Mouse (Mus musculus): Measurements from ENCODE around the gene Glis3. TPM values are rescaled to one million over a fixed set of nuclear protein-coding genes. Genes with fewer than 3 reads are reported as not detected.

The Glis3 gene
- polyA plus RNA-seq, 1 experiment from 2014 or later, result 2.9 TPM

DNA sequence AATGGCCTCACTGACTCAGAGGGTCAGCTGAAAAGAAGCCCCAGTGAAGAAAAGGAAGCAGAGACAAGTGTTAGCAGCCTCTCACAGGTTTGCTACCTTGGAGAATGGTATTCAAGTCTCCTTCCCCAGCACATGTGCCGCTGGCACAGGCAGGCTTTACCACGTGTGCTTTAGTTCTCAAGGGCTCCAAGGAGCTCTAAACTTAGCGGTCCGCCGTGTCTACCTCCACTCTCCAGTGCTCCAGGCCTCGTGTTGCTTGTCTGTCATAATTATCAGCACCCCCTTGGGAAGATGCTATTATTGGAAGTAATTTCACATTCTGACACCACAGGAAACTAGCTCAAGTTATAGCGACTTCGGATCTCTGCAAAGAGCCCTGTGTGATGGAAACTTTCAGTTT, 344.0 kb downstream of the Glis3 start:
- no peak overlapping the region for H3K4me2 ChIP-seq
- H3K27ac ChIP-seq, result no peak overlapping the region
- no peaks in the 10 kb centered on the region for H3K9me3 ChIP-seq
- 74% methylated on average over 8 of the region's 8 CpGs for WGBS
- H3K27me3 ChIP-seq (replicated peaks), result no peaks in the 10 kb centered on the region
- ATAC-seq (ENCODE audit: insufficient read depth, low FRiP score, low read depth), result no peak
- H3K9ac ChIP-seq, result no peak overlapping the region
- no peaks in the 10 kb centered on the region for H3K4me1 ChIP-seq
- H3K36me3 ChIP-seq, result no peaks in the 10 kb centered on the region
- H3K4me3 ChIP-seq (replicated peaks), result no peak overlapping the region

- Histone ChIP-seq H3K27ac (no peak overlapping the region), H3K36me3 (no peaks in the 10 kb centered on the region), H3K4me2 (no peak overlapping the region), H3K27me3 (replicated peaks) (no peaks in the 10 kb centered on the region), H3K9me3 (no peaks in the 10 kb centered on the region), H3K4me3 (replicated peaks) (no peak overlapping the region), H3K9ac (no peak overlapping the region), H3K4me1 (no peaks in the 10 kb centered on the region)
- WGBS, result 57% methylated on average over 11 of the region's 11 CpGs
- no peak for ATAC-seq (ENCODE audit: insufficient read depth, low FRiP score, low read depth)
Measured at GRCm38 (mm10) chr19:28333007-28333766, 346.7 kb downstream of the Glis3 start.

DNA sequence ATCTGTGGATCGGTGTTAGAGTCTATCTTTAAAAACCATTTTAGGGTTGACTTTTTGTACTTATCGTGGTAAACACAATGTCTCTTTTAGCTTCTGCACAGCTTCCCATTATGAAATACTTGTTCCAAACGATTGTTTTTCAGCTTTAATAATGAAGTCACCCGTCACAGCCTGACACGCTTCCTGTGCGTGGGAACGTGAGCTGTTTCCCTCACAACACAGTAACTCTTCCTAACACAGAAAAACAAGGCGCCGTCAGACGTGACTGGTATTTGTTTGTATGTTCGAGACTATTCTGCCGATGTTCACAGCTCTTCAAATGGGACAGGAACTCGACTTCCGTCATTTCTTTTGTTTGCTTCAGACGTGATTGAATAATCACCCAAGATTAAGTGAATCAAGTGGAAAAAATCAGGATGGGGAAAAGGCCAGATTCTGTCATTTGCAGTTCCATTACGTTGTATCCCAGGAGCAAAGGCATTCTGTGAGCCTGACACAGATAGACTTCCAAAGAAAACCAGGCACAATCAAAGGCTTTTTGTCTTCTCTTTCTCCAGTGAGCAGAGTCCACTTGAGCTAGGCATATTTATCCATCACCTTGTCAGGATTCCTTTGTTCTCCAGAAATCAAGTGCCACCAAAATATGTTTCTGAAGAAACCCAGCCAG, 351.3 kb downstream of the Glis3 start:
- no peaks in the 10 kb centered on the region for H3K36me3 ChIP-seq
- 50% methylated on average over 16 of the region's 16 CpGs for WGBS
- no peak overlapping the region for H3K4me2 ChIP-seq
- no peak overlapping the region for H3K9ac ChIP-seq
- no peak for ATAC-seq (ENCODE audit: insufficient read depth, low FRiP score, low read depth)
- no peaks in the 10 kb centered on the region for H3K9me3 ChIP-seq
- H3K27ac ChIP-seq, result no peak overlapping the region
- H3K4me1 ChIP-seq, result no peaks in the 10 kb centered on the region
- H3K4me3 ChIP-seq (replicated peaks), result no peak overlapping the region
- H3K27me3 ChIP-seq (replicated peaks), result no peaks in the 10 kb centered on the region

GRCm38 (mm10) chr19:28327536-28327935, 352.3 kb downstream of the Glis3 start:
- no peaks in the 10 kb centered on the region for H3K9me3 ChIP-seq
- no peak overlapping the region for H3K4me3 ChIP-seq (replicated peaks)
- WGBS, result 91% methylated on average over 5 of the region's 5 CpGs
- no peak overlapping the region for H3K9ac ChIP-seq
- ATAC-seq (ENCODE audit: insufficient read depth, low FRiP score, low read depth), result no peak
- no peaks in the 10 kb centered on the region for H3K4me1 ChIP-seq
- no peak overlapping the region for H3K27ac ChIP-seq
- no peaks in the 10 kb centered on the region for H3K36me3 ChIP-seq
- H3K4me2 ChIP-seq, result no peak overlapping the region
- no peaks in the 10 kb centered on the region for H3K27me3 ChIP-seq (replicated peaks)

DNA sequence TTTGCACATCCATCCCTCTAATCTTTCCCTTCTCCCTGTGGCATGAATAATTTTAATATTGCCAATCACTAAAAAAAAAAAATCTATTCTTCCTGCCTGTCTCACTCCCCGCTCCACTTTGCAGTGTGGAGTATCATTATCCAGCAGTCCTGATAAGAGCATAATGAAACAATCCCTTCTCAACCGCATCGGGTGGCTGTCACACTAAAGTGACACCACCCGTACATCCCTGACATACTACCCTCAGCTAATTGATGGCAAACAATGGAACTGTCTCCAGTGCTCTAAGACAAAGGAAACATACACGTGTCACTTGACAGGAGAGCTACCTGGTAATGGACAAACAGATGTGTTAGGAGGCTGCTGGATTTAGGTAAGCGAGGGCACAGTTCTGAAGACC, 373.8 kb downstream of the Glis3 start:
- H3K4me3 ChIP-seq (replicated peaks), result no peak overlapping the region
- no peaks in the 10 kb centered on the region for H3K4me1 ChIP-seq
- no peak overlapping the region for H3K27ac ChIP-seq
- no peak for ATAC-seq (ENCODE audit: insufficient read depth, low FRiP score, low read depth)
- H3K27me3 ChIP-seq (replicated peaks), result no peaks in the 10 kb centered on the region
- WGBS, result 59% methylated on average over 6 of the region's 6 CpGs
- H3K36me3 ChIP-seq, result no peaks in the 10 kb centered on the region
- no peak overlapping the region for H3K9ac ChIP-seq
- H3K9me3 ChIP-seq, result no peaks in the 10 kb centered on the region
- H3K4me2 ChIP-seq, result no peak overlapping the region

- 69% methylated on average over 4 of the region's 4 CpGs for WGBS
- Histone ChIP-seq H3K4me2 (no peak overlapping the region), H3K27ac (no peak overlapping the region), H3K27me3 (replicated peaks) (no peaks in the 10 kb centered on the region), H3K9ac (no peak overlapping the region), H3K36me3 (no peaks in the 10 kb centered on the region), H3K4me3 (replicated peaks) (no peak overlapping the region), H3K9me3 (no peaks in the 10 kb centered on the region), H3K4me1 (no peaks in the 10 kb centered on the region)
- no peak for ATAC-seq (ENCODE audit: insufficient read depth, low FRiP score, low read depth)
Measured at GRCm38 (mm10) chr19:28305510-28305909, 374.4 kb downstream of the Glis3 start.

- 85% methylated on average over 2 of the region's 2 CpGs for WGBS
- Histone ChIP-seq H3K4me2 (no peak overlapping the region), H3K4me3 (replicated peaks) (no peak overlapping the region), H3K9ac (no peak overlapping the region), H3K9me3 (no peaks in the 10 kb centered on the region), H3K36me3 (no peaks in the 10 kb centered on the region), H3K4me1 (0 out of 2 replicates have a peak, but pooled peaks cover 3% of the 10 kb centered on the region), H3K27ac (no peak overlapping the region), H3K27me3 (replicated peaks) (no peaks in the 10 kb centered on the region)
- no peak for ATAC-seq (ENCODE audit: insufficient read depth, low FRiP score, low read depth)
Measured at GRCm38 (mm10) chr19:28302831-28303242, 377.0 kb downstream of the Glis3 start.

- H3K4me1 ChIP-seq, result 0 out of 2 replicates have a peak, but pooled peaks cover 3% of the 10 kb centered on the region
Measured at GRCm38 (mm10) chr19:28300226-28300625, 379.7 kb downstream of the Glis3 start.

DNA sequence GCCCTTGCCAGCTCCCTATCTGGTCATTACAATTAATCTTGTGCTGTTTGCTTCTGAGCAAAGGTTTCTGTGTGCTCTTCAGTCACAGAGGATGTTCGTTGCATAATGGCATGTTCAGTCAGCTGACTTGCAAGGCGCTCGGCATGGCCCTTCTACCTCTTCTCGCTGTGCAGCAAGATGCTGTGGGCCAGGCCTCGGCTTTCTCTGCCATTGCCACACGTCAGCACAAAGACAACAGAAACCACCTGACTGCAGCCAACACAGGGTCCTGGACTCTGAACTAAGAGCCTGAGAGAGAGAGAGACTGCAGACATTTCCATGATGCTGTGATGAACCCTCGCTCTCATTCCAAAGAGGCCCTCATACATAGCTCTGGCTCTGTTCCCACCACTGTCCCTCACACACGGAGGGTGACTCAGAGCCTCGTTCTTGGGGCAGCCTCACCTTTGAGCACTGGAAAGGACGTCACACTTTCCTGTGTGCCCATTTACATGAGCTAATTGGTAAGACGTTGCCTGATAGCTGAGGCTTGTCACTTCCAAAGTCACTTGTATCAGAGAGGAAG, 380.6 kb downstream of the Glis3 start:
- H3K4me3 ChIP-seq (replicated peaks), result no peak overlapping the region
- H3K36me3 ChIP-seq, result no peaks in the 10 kb centered on the region
- no peaks in the 10 kb centered on the region for H3K9me3 ChIP-seq
- no peak overlapping the region for H3K4me2 ChIP-seq
- H3K27ac ChIP-seq, result no peak overlapping the region; the same call in 1 of the 2 replicates
- ATAC-seq (ENCODE audit: insufficient read depth, low FRiP score, low read depth), result no peak
- no peaks in the 10 kb centered on the region for H3K27me3 ChIP-seq (replicated peaks)
- H3K4me1 ChIP-seq, result 0 out of 2 replicates have a peak, but pooled peaks cover 3% of the 10 kb centered on the region
- H3K9ac ChIP-seq, result no peak overlapping the region
- 45% methylated on average over 11 of the region's 11 CpGs for WGBS

More at GRCm38 (mm10) chr19:28300226-28300625, 379.7 kb downstream of the Glis3 start:
- ATAC-seq (ENCODE audit: insufficient read depth, low FRiP score, low read depth), result no peak
- Histone ChIP-seq H3K27me3 (replicated peaks) (no peaks in the 10 kb centered on the region), H3K4me2 (no peak overlapping the region), H3K36me3 (no peaks in the 10 kb centered on the region), H3K9ac (no peak overlapping the region), H3K9me3 (no peaks in the 10 kb centered on the region), H3K27ac (no peak overlapping the region), H3K4me3 (replicated peaks) (no peak overlapping the region)
- 88% methylated on average over 8 of the region's 8 CpGs for WGBS

GRCm38 (mm10) chr19:28298669-28299068, 381.2 kb downstream of the Glis3 start:
- Histone ChIP-seq H3K9me3 (no peaks in the 10 kb centered on the region), H3K4me1 (0 out of 2 replicates have a peak, but pooled peaks cover 3% of the 10 kb centered on the region), H3K9ac (no peak overlapping the region), H3K27ac (no peak overlapping the region; the same call in 1 of the 2 replicates), H3K36me3 (no peaks in the 10 kb centered on the region), H3K27me3 (replicated peaks) (no peaks in the 10 kb centered on the region), H3K4me2 (no peak overlapping the region), H3K4me3 (replicated peaks) (no peak overlapping the region)
- ATAC-seq (ENCODE audit: insufficient read depth, low FRiP score, low read depth), result peak; percentile 53; the same call in 1 of the 2 replicates
- 47% methylated on average over 9 of the region's 9 CpGs for WGBS

- H3K27me3 ChIP-seq (replicated peaks), result no peaks in the 10 kb centered on the region
- no peaks in the 10 kb centered on the region for H3K9me3 ChIP-seq
- H3K4me1 ChIP-seq, result no peaks in the 10 kb centered on the region
- WGBS, result 70% methylated on average over 4 of the region's 4 CpGs
- H3K27ac ChIP-seq, result no peak overlapping the region
- no peaks in the 10 kb centered on the region for H3K36me3 ChIP-seq
- H3K9ac ChIP-seq, result no peak overlapping the region
- ATAC-seq (ENCODE audit: insufficient read depth, low FRiP score, low read depth), result no peak
- H3K4me3 ChIP-seq (replicated peaks), result no peak overlapping the region
- H3K4me2 ChIP-seq, result no peak overlapping the region
Measured at GRCm38 (mm10) chr19:28291596-28291995, 388.3 kb downstream of the Glis3 start.

DNA sequence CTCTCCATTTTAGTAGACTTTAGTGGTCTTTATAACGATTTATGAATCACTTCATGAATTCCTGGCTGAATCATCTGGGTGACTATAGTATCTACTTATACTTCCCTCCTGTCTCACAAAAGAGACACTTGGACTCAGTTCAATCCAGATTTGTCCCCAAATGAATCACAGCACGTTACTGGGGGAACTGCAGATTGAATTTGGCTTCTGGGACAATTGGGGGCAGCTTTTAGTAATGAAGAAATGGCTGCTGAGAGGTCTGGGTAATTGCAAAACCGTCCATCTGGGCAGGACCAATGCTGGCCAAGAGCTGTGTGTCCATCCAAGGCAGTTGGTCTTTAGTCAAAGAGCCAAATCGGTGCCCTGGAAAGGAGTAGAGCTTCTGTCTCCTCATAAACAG, 390.4 kb downstream of the Glis3 start:
- no peak overlapping the region for H3K4me3 ChIP-seq (replicated peaks)
- no peaks in the 10 kb centered on the region for H3K4me1 ChIP-seq
- no peaks in the 10 kb centered on the region for H3K27me3 ChIP-seq (replicated peaks)
- H3K9me3 ChIP-seq, result no peaks in the 10 kb centered on the region
- no peak overlapping the region for H3K9ac ChIP-seq
- no peak for ATAC-seq (ENCODE audit: insufficient read depth, low FRiP score, low read depth)
- no peak overlapping the region for H3K4me2 ChIP-seq
- H3K27ac ChIP-seq, result no peak overlapping the region
- WGBS, result 73% methylated on average over 4 of the region's 4 CpGs
- no peaks in the 10 kb centered on the region for H3K36me3 ChIP-seq

Data from stomach, embryonic 15.5 days (tissue).